Mouse (Mus musculus) liver, postnatal 0 days (tissue): Measurements from ENCODE around the gene Tenm1. TPM values are rescaled to one million over a fixed set of nuclear protein-coding genes. Genes with fewer than 3 reads are reported as not detected.
A peak's percentile ranks its signal among the peaks of the same experiment; 100 is the strongest.

Experiments
- ATAC-seq: fragments of 200-750 bp; cut with Nextera tagmentation; 2 replicates; pipeline ENCODE4 v1.8.0; 2017; ENCODE audit warnings: mild to moderate bottlenecking, moderate library complexity
- DNase-seq: peaks from one replicate; pipeline ENCODE4 v3.0.0-alpha.2; 2016
- H3K27ac ChIP-seq: fragments of 300-500 bp; sonication (generic); 2 replicates; pipeline ENCODE4 v1.5.1; 2014; ENCODE audit warnings: antibody characterized with exemption, moderate library complexity, mild to moderate bottlenecking, low read depth
- H3K27me3 ChIP-seq: fragments of 300-500 bp; sonication (generic); 2 replicates; pipeline ENCODE4 v1.6.1; 2014; ENCODE audit warnings: low read length, control low read depth, mixed read lengths; ENCODE audit not compliant: insufficient read depth
- H3K36me3 ChIP-seq: fragments of 300-500 bp; sonication (generic); replicated peaks from 2 replicates; pipeline ENCODE4 v1.6.1; 2014; ENCODE audit warnings: mild to moderate bottlenecking, control low read depth, low read length, moderate library complexity, mixed read lengths; ENCODE audit not compliant: insufficient read depth
- H3K4me1 ChIP-seq: fragments of 300-500 bp; sonication (generic); 2 replicates; pipeline ENCODE4 v1.6.1; 2014; ENCODE audit warnings: antibody characterized with exemption, mild to moderate bottlenecking, control low read depth; ENCODE audit not compliant: insufficient read depth
- H3K4me2 ChIP-seq: fragments of 300-500 bp; sonication (generic); 2 replicates; pipeline ENCODE4 v1.6.1; 2014; ENCODE audit warnings: low read depth, mild to moderate bottlenecking, low read length, moderate library complexity, mixed read lengths
- H3K4me3 ChIP-seq: fragments of 300-500 bp; sonication (generic); 2 replicates; pipeline ENCODE4 v1.5.1; 2014; ENCODE audit warnings: low read depth, low read length
- H3K9ac ChIP-seq: fragments of 300-500 bp; sonication (generic); replicated peaks from 2 replicates; pipeline ENCODE4 v1.6.1; 2014; ENCODE audit warnings: mild to moderate bottlenecking, moderate library complexity
- H3K9me3 ChIP-seq: fragments of 300-500 bp; sonication (generic); 2 replicates; pipeline ENCODE4 v1.6.1; 2016; ENCODE audit warnings: mild to moderate bottlenecking, control low read depth, low read length, mixed read lengths
- CTCF ChIP-seq: sonication (generic); IDR thresholded peaks from 2 replicates; pipeline ENCODE4 v1.5.1; 2016; ENCODE audit warnings: antibody characterized with exemption, low read depth
- EP300 ChIP-seq: IDR thresholded peaks from 2 replicates; pipeline ENCODE4 v1.6.1; 2016; ENCODE audit warnings: antibody characterized with exemption, low read depth, mild to moderate bottlenecking
- WGBS: fragments of 180-500 bp; shearing (Covaris S2); extraction: QIAGEN DNeasy Blood & Tissue Kit; methylation state at CpG from one replicate; pipeline ENCODE4 v1.1.7; 2014; ENCODE audit not compliant: insufficient replicate concordance; 5-methylcytosine and 5-hydroxymethylcytosine counted together
- polyA plus RNA-seq: library from polyadenylated mRNA; unstranded; fragments of >200 nt; fragmentation: Nextera tagmentation; extraction: Ambion mirVana; gene quantifications from 2 replicates; pipeline ENCODE4 v1.2.1, GENCODE M21; 2015

Gene Tenm1
- polyA plus RNA-seq, result not detected in 2 replicates

- no peaks in the 10 kb centered on the region for H3K36me3 ChIP-seq
- TF ChIP-seq CTCF (no peak), EP300 (no peak)
- no peak for ATAC-seq
- H3K4me2 ChIP-seq, result peak within 1 kb of the TSS; percentile 26; the same call in 1 of the 2 replicates
- no peaks in the 10 kb centered on the region for H3K9me3 ChIP-seq
- H3K27me3 ChIP-seq, result peaks cover 19% of the 10 kb centered on the region
- no peak within 1 kb of the TSS for H3K27ac ChIP-seq
- WGBS, result 19% methylated on average over 22 of the region's 22 CpGs
- H3K4me3 ChIP-seq, result no peak within 1 kb of the TSS
- H3K4me1 ChIP-seq, result no peaks in the 10 kb centered on the region
- no peak within 1 kb of the TSS for H3K9ac ChIP-seq
- no peak for DNase-seq
Measured at GRCm38 (mm10) chrX:43428855-43429263, at the start of gene Tenm1. TSS of gene Tenm1 (minus strand) at chrX:43429126.

- Histone ChIP-seq H3K27me3 (no peaks in the 10 kb centered on the region), H3K9ac (no peak overlapping the region), H3K4me2 (no peak overlapping the region), H3K36me3 (no peaks in the 10 kb centered on the region), H3K27ac (no peak overlapping the region), H3K4me3 (no peak overlapping the region), H3K4me1 (no peaks in the 10 kb centered on the region), H3K9me3 (no peaks in the 10 kb centered on the region)
- DNase-seq (no peak), ATAC-seq (no peak)
- no peak for TF ChIP-seq CTCF
- TF ChIP-seq EP300, result no peak
Measured at GRCm38 (mm10) chrX:43467311-43467710, 38.4 kb upstream of the Tenm1 start.

GRCm38 (mm10) chrX:43430581-43430980, 1.7 kb upstream of the Tenm1 start:
- DNase-seq (no peak), ATAC-seq (no peak)
- Histone ChIP-seq H3K27me3 (peaks cover 19% of the 10 kb centered on the region), H3K4me2 (no peak overlapping the region), H3K4me3 (no peak overlapping the region), H3K36me3 (no peaks in the 10 kb centered on the region), H3K9ac (no peak overlapping the region), H3K9me3 (no peaks in the 10 kb centered on the region), H3K4me1 (no peaks in the 10 kb centered on the region), H3K27ac (no peak overlapping the region)
- TF ChIP-seq CTCF (no peak), EP300 (no peak)
- 12% methylated on average over 11 of the region's 11 CpGs for WGBS

GRCm38 (mm10) chrX:43429982-43430531, 1.1 kb upstream of the Tenm1 start:
- H3K9me3 ChIP-seq, result no peaks in the 10 kb centered on the region
- TF ChIP-seq EP300 (no peak), CTCF (no peak)
- ATAC-seq, result no peak
- no peak overlapping the region for H3K9ac ChIP-seq
- H3K36me3 ChIP-seq, result no peaks in the 10 kb centered on the region
- H3K27me3 ChIP-seq, result peaks cover 19% of the 10 kb centered on the region
- peak overlapping the region; percentile 9; the same call in 1 of the 2 replicates for H3K4me2 ChIP-seq
- H3K4me3 ChIP-seq, result no peak overlapping the region
- 17% methylated on average over 25 of the region's 25 CpGs for WGBS
- no peak overlapping the region for H3K27ac ChIP-seq
- no peaks in the 10 kb centered on the region for H3K4me1 ChIP-seq
- no peak for DNase-seq

- Histone ChIP-seq H3K9ac (no peak overlapping the region), H3K36me3 (no peaks in the 10 kb centered on the region), H3K4me2 (no peak overlapping the region), H3K27me3 (peaks cover 19% of the 10 kb centered on the region), H3K4me3 (no peak overlapping the region), H3K9me3 (no peaks in the 10 kb centered on the region), H3K27ac (no peak overlapping the region), H3K4me1 (no peaks in the 10 kb centered on the region)
- DNase-seq (no peak), ATAC-seq (no peak)
- TF ChIP-seq CTCF (no peak), EP300 (no peak)
- WGBS, result 17% methylated on average over 12 of the region's 12 CpGs
Measured at GRCm38 (mm10) chrX:43429337-43429736, 411 bp upstream of the Tenm1 start.

- TF ChIP-seq CTCF, result no peak
- TF ChIP-seq EP300, result no peak
- 17% methylated on average over 12 of the region's 12 CpGs for WGBS
- Histone ChIP-seq H3K9ac (no peak overlapping the region), H3K4me3 (no peak overlapping the region), H3K36me3 (no peaks in the 10 kb centered on the region), H3K4me2 (no peak overlapping the region), H3K27me3 (peaks cover 19% of the 10 kb centered on the region), H3K4me1 (no peaks in the 10 kb centered on the region), H3K9me3 (no peaks in the 10 kb centered on the region), H3K27ac (no peak overlapping the region)
- DNase-seq (no peak), ATAC-seq (no peak)
Measured at GRCm38 (mm10) chrX:43427961-43428365, 963 bp downstream of the Tenm1 start.

- H3K9me3 ChIP-seq, result no peaks in the 10 kb centered on the region
- H3K4me3 ChIP-seq, result no peak overlapping the region
- ATAC-seq, result no peak
- no peak for DNase-seq
- no peak overlapping the region for H3K27ac ChIP-seq
- TF ChIP-seq EP300 (no peak), CTCF (no peak)
- H3K36me3 ChIP-seq, result no peaks in the 10 kb centered on the region
- 26% methylated on average over 10 of the region's 10 CpGs for WGBS
- H3K27me3 ChIP-seq, result peaks cover 19% of the 10 kb centered on the region
- no peaks in the 10 kb centered on the region for H3K4me1 ChIP-seq
- no peak overlapping the region for H3K9ac ChIP-seq
- no peak overlapping the region for H3K4me2 ChIP-seq
Measured at GRCm38 (mm10) chrX:43427111-43427510, 1.8 kb downstream of the Tenm1 start.
